Mouse (Mus musculus) erythroblast, embryonic 14.5 days (primary cell): ENCODE measurements around the gene Cldn6. TPM values are rescaled to one million over a fixed set of nuclear protein-coding genes. Genes with fewer than 3 reads are reported as not detected.

Experiments used
- H3K27me3 ChIP-seq: 2 replicates; pipeline ENCODE4 v1.6.1; 2012; ENCODE audit warnings: inconsistent platforms; ENCODE audit not compliant: control insufficient read depth
- H3K36me3 ChIP-seq: 2 replicates; pipeline ENCODE4 v1.6.1; 2012; ENCODE audit warnings: mild to moderate bottlenecking, inconsistent platforms; ENCODE audit not compliant: control insufficient read depth
- H3K4me1 ChIP-seq: 2 replicates; pipeline ENCODE4 v1.6.1; 2012; ENCODE audit warnings: inconsistent platforms; ENCODE audit not compliant: control insufficient read depth
- H3K4me3 ChIP-seq: replicated peaks from 2 replicates; pipeline ENCODE3; 2012; ENCODE audit warnings: moderate library complexity, mild to moderate bottlenecking, inconsistent platforms
- H3K9me3 ChIP-seq: 2 replicates; pipeline ENCODE4 v1.6.1; 2012; ENCODE audit warnings: low read length, inconsistent platforms, mixed read lengths; ENCODE audit not compliant: control insufficient read depth
- GATA1 ChIP-seq: IDR thresholded peaks from 2 replicates; pipeline ENCODE4 v1.6.1; 2012; ENCODE audit warnings: low read length, inconsistent platforms, mixed read lengths
- TAL1 ChIP-seq: IDR thresholded peaks from 3 replicates; pipeline ENCODE4 v1.6.1; 2012; ENCODE audit warnings: low read length, inconsistent platforms, mixed read lengths
- polyA plus RNA-seq: library from polyadenylated mRNA; stranded (reverse); fragments of >175 nt; gene quantifications from 2 replicates; pipeline ENCODE4 v1.2.3, GENCODE M21; 2012

The Cldn6 gene
- polyA plus RNA-seq, 1 experiment = not detected

- Histone ChIP-seq H3K27me3 (peaks cover 81% of the 10 kb centered on the region), H3K36me3 (no peaks in the 10 kb centered on the region), H3K4me1 (peaks cover 6% of the 10 kb centered on the region), H3K4me3 (no peak overlapping the region), H3K9me3 (no peaks in the 10 kb centered on the region)
- TF ChIP-seq GATA1 (no peak), TAL1 (no peak)
Observed at GRCm38 (mm10) chr17:23682092-23682491, 3.0 kb downstream of the Cldn6 start.

- TF ChIP-seq GATA1 = no peak
- no peak for TF ChIP-seq TAL1
- H3K9me3 ChIP-seq = no peaks in the 10 kb centered on the region
- H3K27me3 ChIP-seq = peaks cover 76% of the 10 kb centered on the region
- no peaks in the 10 kb centered on the region for H3K36me3 ChIP-seq
- peaks cover 2% of the 10 kb centered on the region for H3K4me1 ChIP-seq
- no peak overlapping the region for H3K4me3 ChIP-seq
Observed at GRCm38 (mm10) chr17:23682530-23682929, 3.5 kb downstream of the Cldn6 start.

- Histone ChIP-seq H3K36me3 (no peaks in the 10 kb centered on the region), H3K27me3 (peaks cover 69% of the 10 kb centered on the region), H3K9me3 (no peaks in the 10 kb centered on the region), H3K4me3 (no peak overlapping the region), H3K4me1 (no peaks in the 10 kb centered on the region)
- no peak for TF ChIP-seq TAL1
- TF ChIP-seq GATA1 = no peak
Observed at GRCm38 (mm10) chr17:23683226-23683625, 4.2 kb downstream of the Cldn6 start.

GRCm38 (mm10) chr17:23683856-23684672, 5.0 kb downstream of the Cldn6 start, which contains the start of gene Cldn9:
TSS of gene Cldn9 (minus strand) at chr17:23684026.
- TF ChIP-seq TAL1 (no peak), GATA1 (no peak)
- Histone ChIP-seq H3K4me1 (no peaks in the 10 kb centered on the region), H3K36me3 (no peaks in the 10 kb centered on the region), H3K9me3 (no peaks in the 10 kb centered on the region), H3K4me3 (no peak within 1 kb of the TSS), H3K27me3 (peaks cover 61% of the 10 kb centered on the region)

- TF ChIP-seq GATA1 (no peak), TAL1 (no peak)
- Histone ChIP-seq H3K36me3 (no peaks in the 10 kb centered on the region), H3K9me3 (no peaks in the 10 kb centered on the region; the same call in 1 of the 2 replicates), H3K4me1 (peaks cover 5% of the 10 kb centered on the region), H3K4me3 (no peak overlapping the region), H3K27me3 (peaks cover 45% of the 10 kb centered on the region)
Observed at GRCm38 (mm10) chr17:23694491-23694890, 15.4 kb downstream of the Cldn6 start.

GRCm38 (mm10) chr17:23695801-23696200, 16.8 kb downstream of the Cldn6 start:
- Histone ChIP-seq H3K4me1 (peaks cover 11% of the 10 kb centered on the region), H3K27me3 (peaks cover 58% of the 10 kb centered on the region), H3K36me3 (no peaks in the 10 kb centered on the region), H3K4me3 (no peak overlapping the region), H3K9me3 (peaks cover 3% of the 10 kb centered on the region; the same call in 1 of the 2 replicates)
- TF ChIP-seq TAL1 (no peak), GATA1 (no peak)

GRCm38 (mm10) chr17:23699131-23700077, 20.4 kb downstream of the Cldn6 start:
- no peaks in the 10 kb centered on the region for H3K36me3 ChIP-seq
- TF ChIP-seq TAL1 = no peak
- peaks cover 3% of the 10 kb centered on the region; the same call in 1 of the 2 replicates for H3K9me3 ChIP-seq
- H3K4me1 ChIP-seq = peaks cover 11% of the 10 kb centered on the region
- peaks cover 75% of the 10 kb centered on the region for H3K27me3 ChIP-seq
- peak overlapping the region; percentile 63 for H3K4me3 ChIP-seq

GRCm38 (mm10) chr17:23700079-23700478, 21.0 kb downstream of the Cldn6 start:
- peaks cover 3% of the 10 kb centered on the region; the same call in 1 of the 2 replicates for H3K9me3 ChIP-seq
- H3K4me1 ChIP-seq = peaks cover 11% of the 10 kb centered on the region
- peak overlapping the region; percentile 63 for H3K4me3 ChIP-seq
- TF ChIP-seq TAL1 = no peak
- TF ChIP-seq GATA1 = no peak
- no peaks in the 10 kb centered on the region for H3K36me3 ChIP-seq
- H3K27me3 ChIP-seq = peaks cover 71% of the 10 kb centered on the region

GRCm38 (mm10) chr17:23703301-23703700, 24.3 kb downstream of the Cldn6 start:
- H3K4me1 ChIP-seq = peaks cover 11% of the 10 kb centered on the region
- peaks cover 57% of the 10 kb centered on the region for H3K27me3 ChIP-seq

More at GRCm38 (mm10) chr17:23703301-23703700, 24.3 kb downstream of the Cldn6 start:
- Histone ChIP-seq H3K4me3 (no peak overlapping the region), H3K9me3 (peaks cover 3% of the 10 kb centered on the region; the same call in 1 of the 2 replicates), H3K36me3 (no peaks in the 10 kb centered on the region)
- TF ChIP-seq TAL1 (no peak), GATA1 (no peak)
